Mouse (Mus musculus) stomach, embryonic 14.5 days (tissue): ENCODE data around the gene Erbb3. TPM values are rescaled to one million over a fixed set of nuclear protein-coding genes. Genes with fewer than 3 reads are reported as not detected.
"Not testable (repeated sequence)": the region's sequence is repeated elsewhere in the genome, so short reads cannot be mapped to it uniquely, and the experiment has no call there.

Experiments used
- ATAC-seq: fragments of 200-750 bp; cut with Nextera tagmentation; 2 replicates; pipeline ENCODE4 v1.8.0; 2017; ENCODE audit warnings: low read depth, moderate TSS enrichment; ENCODE audit not compliant: insufficient number of reproducible peaks, insufficient read depth, low FRiP score
- H3K27ac ChIP-seq: fragments of 300-500 bp; sonication (generic); 2 replicates; pipeline ENCODE4 v1.5.1; 2014; ENCODE audit warnings: mild to moderate bottlenecking, low read length, moderate library complexity, mixed read lengths
- H3K27me3 ChIP-seq: fragments of 300-500 bp; sonication (generic); 2 replicates; pipeline ENCODE4 v1.6.1; 2014; ENCODE audit warnings: low read length, control low read depth, mixed read lengths; ENCODE audit not compliant: control insufficient read depth, insufficient read depth
- H3K36me3 ChIP-seq: fragments of 300-500 bp; sonication (generic); 2 replicates; pipeline ENCODE4 v1.6.1; 2014; ENCODE audit warnings: mild to moderate bottlenecking, control low read depth, low read length, moderate library complexity, mixed read lengths; ENCODE audit not compliant: control insufficient read depth, insufficient read depth
- H3K4me1 ChIP-seq: fragments of 300-500 bp; sonication (generic); 2 replicates; pipeline ENCODE4 v1.6.1; 2014; ENCODE audit warnings: low read length, control low read depth, mixed read lengths; ENCODE audit not compliant: control insufficient read depth, insufficient read depth
- H3K4me2 ChIP-seq: fragments of 300-500 bp; sonication (generic); replicated peaks from 2 replicates; pipeline ENCODE4 v1.6.1; 2014; ENCODE audit warnings: low read depth, low read length, control low read depth
- H3K4me3 ChIP-seq: fragments of 300-500 bp; sonication (generic); 2 replicates; pipeline ENCODE4 v1.5.1; 2014; ENCODE audit warnings: low read depth, low read length, control low read depth
- H3K9ac ChIP-seq: fragments of 300-500 bp; sonication (generic); replicated peaks from 2 replicates; pipeline ENCODE4 v1.6.1; 2014; ENCODE audit warnings: low read depth, mild to moderate bottlenecking, control low read depth, low read length, moderate library complexity, mixed read lengths
- H3K9me3 ChIP-seq: fragments of 300-500 bp; sonication (generic); 2 replicates; pipeline ENCODE4 v1.6.1; 2016; ENCODE audit warnings: low read depth, low read length, control low read depth; ENCODE audit not compliant: control insufficient read depth
- WGBS: fragments of 180-500 bp; shearing (Covaris S2); extraction: QIAGEN DNeasy Blood & Tissue Kit; methylation state at CpG from one replicate; pipeline ENCODE4 v1.1.7; 2014; 5-methylcytosine and 5-hydroxymethylcytosine counted together
- polyA plus RNA-seq: library from polyadenylated mRNA; unstranded; fragments of >200 nt; fragmentation: Nextera tagmentation; extraction: Ambion mirVana; gene quantifications from 2 replicates; pipeline ENCODE4 v1.2.1, GENCODE M21; 2014

Erbb3 gene
- polyA plus RNA-seq, 1 experiment from 2014 or later, result 27.1 TPM

- 1% methylated on average over 40 of the region's 40 CpGs for WGBS
- no peaks in the 10 kb centered on the region for H3K27me3 ChIP-seq
- H3K4me1 ChIP-seq, result 0 out of 2 replicates have a peak, but pooled peaks cover 3% of the 10 kb centered on the region
- peak; percentile 97 for ATAC-seq
- H3K4me3 ChIP-seq, result peak within 1 kb of the TSS; percentile 75
- peaks cover 10% of the 10 kb centered on the region for H3K36me3 ChIP-seq
- H3K27ac ChIP-seq, result peak within 1 kb of the TSS; percentile 67; the same call in 1 of the 2 replicates
- peak within 1 kb of the TSS; percentile 66 for H3K4me2 ChIP-seq
- H3K9ac ChIP-seq, result peak within 1 kb of the TSS; percentile 92
- H3K9me3 ChIP-seq, result no peaks in the 10 kb centered on the region
Observed at GRCm38 (mm10) chr10:128626311-128627310, 37.2 kb upstream of the Erbb3 start, which contains the start of gene Rps26. TSS of gene Rps26 (minus strand) at chr10:128626747.

GRCm38 (mm10) chr10:128625287-128625894 is 35.9 kb upstream of the Erbb3 start:
- Histone ChIP-seq H3K9ac (peak overlapping the region; percentile 92), H3K27ac (peak overlapping the region; percentile 67; the same call in 1 of the 2 replicates), H3K4me3 (peak overlapping the region; percentile 75), H3K27me3 (no peaks in the 10 kb centered on the region), H3K9me3 (no peaks in the 10 kb centered on the region), H3K36me3 (peaks cover 10% of the 10 kb centered on the region), H3K4me2 (peak overlapping the region; percentile 66), H3K4me1 (0 out of 2 replicates have a peak, but pooled peaks cover 3% of the 10 kb centered on the region)
- ATAC-seq, result no peak
- 43% methylated on average over 7 of the region's 7 CpGs for WGBS

GRCm38 (mm10) chr10:128623106-128623613 is 33.7 kb upstream of the Erbb3 start:
- H3K4me1 ChIP-seq, H3K9me3 ChIP-seq, H3K4me2 ChIP-seq, H3K27ac ChIP-seq, ATAC-seq, H3K27me3 ChIP-seq, H3K9ac ChIP-seq, H3K4me3 ChIP-seq: not testable (repeated sequence)
- 79% methylated on average over 3 of the region's 4 CpGs for WGBS
- H3K36me3 ChIP-seq, result peaks cover 10% of the 10 kb centered on the region

- H3K27ac ChIP-seq, result no peak overlapping the region
- no peak overlapping the region for H3K4me3 ChIP-seq
- peaks cover 10% of the 10 kb centered on the region for H3K36me3 ChIP-seq
- H3K27me3 ChIP-seq, result no peaks in the 10 kb centered on the region
- H3K4me2 ChIP-seq, result no peak overlapping the region
- WGBS, result 78% methylated on average over 4 of the region's 4 CpGs
- H3K4me1 ChIP-seq, result 0 out of 2 replicates have a peak, but pooled peaks cover 3% of the 10 kb centered on the region
- ATAC-seq, result no peak
- no peak overlapping the region for H3K9ac ChIP-seq
- no peaks in the 10 kb centered on the region for H3K9me3 ChIP-seq
Observed at GRCm38 (mm10) chr10:128622702-128623101, 33.2 kb upstream of the Erbb3 start.

GRCm38 (mm10) chr10:128621986-128622520 is 32.6 kb upstream of the Erbb3 start:
- peaks cover 10% of the 10 kb centered on the region for H3K36me3 ChIP-seq
- no peak overlapping the region for H3K4me3 ChIP-seq
- H3K4me2 ChIP-seq, result no peak overlapping the region
- no peak overlapping the region for H3K27ac ChIP-seq
- no peaks in the 10 kb centered on the region for H3K27me3 ChIP-seq
- H3K9ac ChIP-seq, result no peak overlapping the region
- 70% methylated on average over 3 of the region's 3 CpGs for WGBS
- no peaks in the 10 kb centered on the region for H3K9me3 ChIP-seq
- ATAC-seq, result no peak
- 0 out of 2 replicates have a peak, but pooled peaks cover 3% of the 10 kb centered on the region for H3K4me1 ChIP-seq

- Histone ChIP-seq H3K4me1 (0 out of 2 replicates have a peak, but pooled peaks cover 3% of the 10 kb centered on the region), H3K9me3 (no peaks in the 10 kb centered on the region), H3K4me2 (no peak overlapping the region), H3K9ac (no peak overlapping the region), H3K36me3 (peaks cover 10% of the 10 kb centered on the region), H3K27ac (no peak overlapping the region), H3K27me3 (no peaks in the 10 kb centered on the region), H3K4me3 (no peak overlapping the region)
- ATAC-seq, result no peak
Observed at GRCm38 (mm10) chr10:128620241-128620640, 30.8 kb upstream of the Erbb3 start.

GRCm38 (mm10) chr10:128619148-128619547 is 29.7 kb upstream of the Erbb3 start:
- H3K9ac ChIP-seq, H3K4me2 ChIP-seq, H3K9me3 ChIP-seq, H3K4me1 ChIP-seq, H3K27ac ChIP-seq, H3K36me3 ChIP-seq, H3K27me3 ChIP-seq, H3K4me3 ChIP-seq, ATAC-seq: not testable (repeated sequence)
- WGBS, result 81% methylated on average over 5 of the region's 5 CpGs

- WGBS, result 77% methylated on average over 1 of the region's 1 CpGs
- Histone ChIP-seq H3K4me3 (no peak overlapping the region), H3K9ac (no peak overlapping the region), H3K27me3 (no peaks in the 10 kb centered on the region), H3K4me1 (no peaks in the 10 kb centered on the region), H3K9me3 (no peaks in the 10 kb centered on the region), H3K36me3 (no peaks in the 10 kb centered on the region; the same call in 1 of the 2 replicates), H3K4me2 (no peak overlapping the region), H3K27ac (no peak overlapping the region)
- no peak for ATAC-seq
Observed at GRCm38 (mm10) chr10:128618570-128618969, 29.1 kb upstream of the Erbb3 start.
